Mouse (Mus musculus) heart, postnatal 10 days (tissue): ENCODE measurements at regions not wholly inside any gene's neighbourhood (a gene's known extent, or its start where the extent isn't known, plus 50 kb on each side); places are given as distances from the start of the nearest gene placed in this dataset.
A peak's percentile ranks its signal among the peaks of the same experiment; 100 is the strongest.

Experiments used
- DNase-seq, 2 experiments: peaks; one replicate each; pipeline ENCODE4 v3.0.0; 2021
- intact Hi-C: fragments of 180-260 bp; cut with DNase I; formaldehyde crosslinking; loops from one replicate; pipeline ENCODE4 v1.15.1; 2025

GRCm38 (mm10) chr15:67402310-67402709, 901.6 kb upstream of the Lrrc6 start:
- intact Hi-C loops = no loop called here
- DNase-seq = no peak

- intact Hi-C loops = no loop called here
- DNase-seq = no peak
Observed at GRCm38 (mm10) chr15:67397269-67397668, 896.6 kb upstream of the Lrrc6 start.

GRCm38 (mm10) chr15:67395114-67395513, 894.4 kb upstream of the Lrrc6 start:
- no peak for DNase-seq
- intact Hi-C loops = no loop called here

- intact Hi-C loops = no loop called here
Observed at GRCm38 (mm10) chr15:67391918-67392317, 891.2 kb upstream of the Lrrc6 start.

GRCm38 (mm10) chr15:67388514-67388913, 887.8 kb upstream of the Lrrc6 start:
- intact Hi-C loops = no loop called here
- no peak for DNase-seq

More at GRCm38 (mm10) chr15:67391918-67392317, 891.2 kb upstream of the Lrrc6 start:
- no peak for DNase-seq

- no peak for DNase-seq
- intact Hi-C loops = no loop called here
Observed at GRCm38 (mm10) chr15:67386896-67387295, 886.2 kb upstream of the Lrrc6 start.

- DNase-seq = no peak
- intact Hi-C loops = no loop called here
Observed at GRCm38 (mm10) chr15:67373599-67373998, 872.9 kb upstream of the Lrrc6 start.

DNA sequence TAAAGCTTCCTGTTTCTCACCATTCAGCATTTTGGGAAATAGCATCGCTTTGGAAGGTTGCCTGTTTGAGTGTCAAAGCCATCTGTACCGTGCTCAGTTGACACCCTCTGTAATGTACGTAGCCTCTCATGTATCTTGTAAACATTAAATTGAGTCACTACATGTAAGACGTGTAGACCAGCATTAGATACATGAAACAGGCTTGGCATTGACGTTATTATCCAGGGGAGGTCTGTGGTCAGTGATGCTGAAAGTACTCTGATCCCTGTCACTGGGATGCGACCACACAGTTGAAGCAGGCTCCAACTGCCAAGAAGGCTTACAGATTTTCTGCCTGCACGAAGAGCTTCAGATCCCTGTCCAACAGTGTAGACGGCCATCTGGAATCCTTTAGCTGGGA, 872.3 kb upstream of the Lrrc6 start:
- intact Hi-C loops = no loop called here
- no peak for DNase-seq

DNA sequence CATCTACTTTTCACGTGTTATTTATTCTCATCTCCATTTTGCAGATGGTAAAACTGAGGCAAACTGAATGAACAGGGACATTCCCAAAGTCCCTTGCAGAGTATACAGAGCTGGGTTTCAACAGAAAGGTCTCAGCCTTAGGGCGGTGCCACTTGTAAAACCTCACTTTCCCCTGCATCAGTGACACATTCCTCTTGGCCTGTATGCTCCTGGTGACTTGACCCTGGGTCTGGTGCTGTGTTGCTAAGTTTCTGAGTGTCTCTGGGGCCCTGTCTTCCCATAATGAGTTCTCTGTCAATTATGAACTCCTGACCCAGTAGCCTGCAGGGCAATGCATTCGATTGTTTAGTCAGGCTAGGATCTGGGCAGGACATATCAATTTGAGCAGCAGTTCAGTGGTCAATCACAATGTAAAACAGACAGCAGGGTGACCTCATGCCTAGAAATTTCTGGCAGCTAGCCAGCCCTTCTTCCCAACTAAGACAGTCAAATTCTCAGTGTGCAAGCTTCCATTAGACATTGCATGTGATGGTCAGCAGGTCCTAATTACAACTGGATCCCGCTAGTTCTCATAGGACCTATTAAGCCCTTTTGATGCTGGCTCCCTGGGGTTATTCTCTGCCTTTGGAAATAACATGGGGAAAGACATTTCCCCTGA, 863.5 kb upstream of the Lrrc6 start:
- DNase-seq = peak; percentile 30 to 42
- intact Hi-C loops = no loop called here

- DNase-seq = no peak
- intact Hi-C loops = no loop called here
Observed at GRCm38 (mm10) chr15:67361012-67361571, 860.4 kb upstream of the Lrrc6 start.

- intact Hi-C loops = no loop called here
- DNase-seq = no peak
Observed at GRCm38 (mm10) chr15:67357867-67358266, 857.2 kb upstream of the Lrrc6 start.

DNA sequence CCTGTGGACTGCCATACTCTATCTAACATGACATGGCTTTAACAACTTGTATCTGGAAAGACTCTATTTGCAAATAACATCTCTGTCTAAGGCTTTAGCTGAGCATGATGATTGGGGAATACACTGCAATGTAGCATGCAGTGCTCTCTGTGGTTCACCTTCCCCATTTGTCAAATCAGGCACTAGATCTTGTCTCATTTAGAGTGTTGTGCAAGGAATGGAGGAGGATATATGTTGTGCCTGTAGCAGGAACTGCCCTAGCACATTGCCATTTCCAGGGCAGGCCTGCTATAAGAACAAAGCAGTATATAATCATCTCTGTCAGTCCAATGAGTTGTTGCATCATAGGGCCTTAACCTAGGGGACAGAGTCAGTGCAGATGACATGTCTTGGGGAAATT, 854.6 kb upstream of the Lrrc6 start:
- intact Hi-C loops = no loop called here
- DNase-seq = no peak

DNA sequence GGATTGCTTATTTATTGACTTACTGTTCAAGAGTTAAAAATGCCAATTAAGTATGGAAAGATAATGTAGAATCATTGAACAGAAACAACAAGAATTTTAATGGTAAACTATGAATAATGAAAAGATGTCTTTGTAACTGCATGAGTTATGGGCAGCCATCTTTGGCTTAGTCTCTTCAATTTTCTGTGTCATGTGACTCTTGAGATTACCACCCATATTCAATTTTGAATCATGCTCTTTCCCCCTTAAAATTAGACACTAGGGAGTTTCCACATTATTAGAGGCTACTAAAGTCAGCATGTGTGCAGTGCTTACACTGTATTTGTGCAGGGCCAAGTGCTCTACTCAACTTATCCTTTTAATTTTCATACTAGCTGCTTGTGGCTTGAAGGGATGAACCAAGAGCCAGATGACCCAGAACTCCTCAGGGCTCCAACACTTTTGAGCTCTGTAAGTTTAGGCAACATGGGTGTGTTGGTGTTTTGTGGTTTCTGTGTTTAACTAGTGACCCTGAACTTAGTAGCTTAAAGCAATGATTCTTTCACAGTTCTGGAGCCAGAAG, 854.0 kb upstream of the Lrrc6 start:
- intact Hi-C loops = no loop called here
- no peak for DNase-seq

- no peak for DNase-seq
- intact Hi-C loops = no loop called here
Observed at GRCm38 (mm10) chr15:67349501-67349900, 848.8 kb upstream of the Lrrc6 start.

DNA sequence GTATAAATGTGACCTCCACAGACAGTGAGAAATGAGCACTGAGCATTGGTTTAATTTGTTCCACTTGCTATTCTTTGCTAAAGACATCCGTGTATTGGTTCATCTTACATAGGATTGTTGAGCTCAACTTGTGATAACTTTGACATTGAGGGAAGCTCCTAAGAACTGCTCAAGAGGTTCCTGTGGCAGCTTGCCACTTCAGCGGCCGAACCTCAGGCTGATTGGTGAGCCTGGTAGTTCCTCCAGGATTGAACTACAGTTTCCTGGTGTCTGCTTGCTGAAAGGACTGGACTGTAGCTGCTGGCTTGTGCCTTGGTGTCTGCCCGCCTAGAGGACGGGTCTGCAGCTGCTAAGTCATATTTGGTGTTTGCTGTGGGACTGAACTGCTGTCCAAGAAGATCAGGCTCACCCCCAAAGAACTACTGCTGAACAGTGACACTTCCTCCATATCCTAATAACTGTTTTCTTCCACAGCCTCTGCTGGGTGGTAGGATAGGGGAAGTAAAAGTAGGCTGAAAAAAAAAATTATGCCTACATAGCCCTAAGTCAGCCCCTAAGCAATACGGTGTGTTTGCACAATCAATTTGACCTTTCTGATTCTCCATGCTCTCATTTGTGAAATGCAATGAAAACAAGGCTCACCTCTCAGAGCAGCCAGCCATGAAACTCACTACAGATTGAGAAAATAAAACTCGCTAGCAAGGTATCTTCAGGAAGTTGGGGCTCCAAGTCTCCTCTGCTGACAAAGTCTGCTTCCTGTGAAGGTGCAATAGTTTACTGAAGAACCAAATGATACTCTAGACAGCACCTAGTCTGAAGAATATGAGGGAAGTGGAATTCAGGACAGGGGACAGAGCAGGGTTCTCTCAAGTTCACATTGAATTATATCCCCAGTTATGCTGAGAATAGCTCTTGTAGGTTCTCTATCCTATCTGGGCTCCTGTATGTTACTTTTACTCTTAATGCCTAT, 844.8 kb upstream of the Lrrc6 start:
- intact Hi-C loops = no loop called here
- no peak for DNase-seq

- no peak for DNase-seq
- intact Hi-C loops = no loop called here
Observed at GRCm38 (mm10) chr15:67342050-67342449, 841.3 kb upstream of the Lrrc6 start.

DNA sequence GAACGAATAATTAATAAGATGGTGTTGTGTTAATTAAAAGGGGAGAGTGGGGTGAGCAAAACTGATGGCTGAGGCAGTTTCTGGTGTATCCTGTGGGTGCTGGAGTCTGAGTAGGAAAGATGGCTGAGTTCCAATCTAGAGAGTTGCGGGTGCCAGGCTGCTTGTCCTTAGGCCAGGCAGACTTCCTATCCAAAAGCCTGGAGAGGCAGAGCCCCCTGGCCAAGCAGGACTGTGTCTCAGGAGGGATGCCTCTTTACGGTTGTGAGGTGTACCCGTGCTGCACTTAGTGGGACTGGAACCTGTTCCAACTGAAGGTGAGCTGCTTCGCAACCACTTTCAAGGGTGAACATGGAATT, 836.3 kb upstream of the Lrrc6 start:
- intact Hi-C loops = no loop called here
- DNase-seq = no peak

DNA sequence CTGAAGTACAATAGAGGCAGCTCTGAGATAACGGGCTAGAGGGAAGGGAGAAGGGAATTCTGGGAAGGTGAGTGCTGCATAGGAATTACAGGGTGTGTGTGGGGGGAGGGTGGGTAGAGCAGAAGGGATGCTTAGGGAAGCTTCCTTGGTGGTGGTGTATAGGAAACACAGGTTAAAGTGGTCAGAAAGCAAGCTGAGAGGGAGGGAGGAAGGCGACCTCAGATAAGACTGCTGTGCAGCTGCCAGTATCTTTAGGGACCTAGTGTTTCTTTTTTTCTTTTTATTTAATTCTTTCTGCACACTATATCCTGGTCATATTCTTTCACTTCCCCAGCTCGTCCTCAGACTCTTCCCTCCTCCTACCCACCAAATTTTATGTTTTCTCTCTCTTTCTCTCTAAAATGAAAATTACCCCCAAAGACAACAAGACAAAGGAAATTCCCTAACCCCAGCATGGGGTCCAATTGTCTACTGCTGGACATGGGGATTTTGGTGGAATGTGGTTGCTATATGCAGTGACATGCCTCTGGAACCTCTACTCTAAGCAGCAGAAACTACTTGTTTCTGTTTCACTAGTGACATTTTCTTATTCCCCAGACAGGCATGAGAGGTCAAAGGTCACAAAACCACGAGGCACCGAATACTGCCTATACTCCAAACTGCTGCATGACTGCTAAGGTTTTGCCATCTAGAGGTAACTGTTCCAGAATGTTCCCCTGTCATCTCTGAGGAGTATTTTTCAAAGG, 835.8 kb upstream of the Lrrc6 start:
- no peak for DNase-seq
- intact Hi-C loops = no loop called here

DNA sequence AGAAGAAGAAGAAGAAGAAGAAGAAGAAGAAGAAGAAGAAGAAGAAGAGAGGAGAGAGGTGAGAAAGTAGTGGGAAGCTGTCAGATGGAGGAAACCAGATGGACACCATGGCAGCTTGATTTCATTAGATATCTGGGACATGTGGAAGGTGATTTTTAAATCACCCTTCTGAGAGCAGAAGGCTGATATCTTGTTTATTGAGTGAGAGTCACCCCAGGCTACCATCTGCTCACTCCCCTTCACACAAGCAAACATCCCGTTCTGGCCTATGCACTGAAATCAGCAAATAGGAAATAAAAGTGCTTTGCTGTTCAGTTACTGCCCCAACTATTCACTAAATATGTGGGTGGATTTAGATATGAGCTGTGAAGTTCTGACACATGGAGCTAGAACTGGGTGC, 831.8 kb upstream of the Lrrc6 start:
- DNase-seq = no peak
- intact Hi-C loops = no loop called here

- intact Hi-C loops = no loop called here
- DNase-seq = no peak
Observed at GRCm38 (mm10) chr15:67320292-67320691, 819.6 kb upstream of the Lrrc6 start.

GRCm38 (mm10) chr15:67315202-67315601, 814.5 kb upstream of the Lrrc6 start:
- intact Hi-C loops = no loop called here
- DNase-seq = no peak
